Mouse (Mus musculus): ENCODE measurements around the gene Nrp1. TPM values are rescaled to one million over a fixed set of nuclear protein-coding genes. Genes with fewer than 3 reads are reported as not detected.

The Nrp1 gene
- 8.6 and 8.7 TPM in 2 replicates for polyA plus RNA-seq (2015; fragmentation: Nextera tagmentation; extraction: Ambion mirVana)

DNA sequence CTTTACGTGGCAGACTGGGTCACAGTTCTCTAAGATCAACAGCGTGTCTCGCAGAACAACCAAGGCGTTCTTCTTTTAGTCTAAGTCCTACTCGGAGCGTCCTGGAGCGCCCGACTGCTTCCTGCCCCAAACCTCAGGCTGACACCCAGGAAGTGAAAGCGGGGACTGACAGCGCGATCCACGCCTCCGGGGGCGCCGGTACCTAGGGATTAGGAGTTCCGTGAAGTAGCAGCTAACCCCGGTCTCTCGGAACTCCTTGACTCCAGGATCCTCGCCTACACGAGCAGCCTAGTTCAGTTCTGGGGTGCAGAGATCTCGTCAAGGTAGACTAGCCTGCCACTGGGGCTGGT is at the start of gene Nrp1:
Nrp1 (plus strand) TSS at position 199 of the 350 bp plus-strand sequence.
- Histone ChIP-seq H3K9me3 (ENCODE audit: low read length) (no peaks in the 10 kb centered on the region), H3K27me3 (ENCODE audit: insufficient read depth, low read length) (peaks cover 22% of the 10 kb centered on the region), H3K9ac (replicated peaks) (peak within 1 kb of the TSS; percentile 55), H3K4me2 (ENCODE audit: low read depth, low read length) (peak within 1 kb of the TSS; percentile 86), H3K36me3 (replicated peaks; ENCODE audit: insufficient read depth, low read length) (no peaks in the 10 kb centered on the region), H3K4me1 (ENCODE audit: insufficient read depth) (peaks cover 6% of the 10 kb centered on the region; the same call in 1 of the 2 replicates), H3K4me3 (ENCODE audit: low read depth, low read length) (peak within 1 kb of the TSS; percentile 52), H3K27ac (ENCODE audit: low read depth) (peak within 1 kb of the TSS; percentile 72)
- TF ChIP-seq CTCF (IDR thresholded peaks at IDR 0.05; ENCODE audit: low read depth) (no peak), EP300 (IDR thresholded peaks at IDR 0.05; ENCODE audit: low read depth) (no peak)
- WGBS (ENCODE audit: insufficient replicate concordance): under 1% methylated on average over 21 of the region's 21 CpGs
- DNase-seq: no peak
- no peak for ATAC-seq

DNA sequence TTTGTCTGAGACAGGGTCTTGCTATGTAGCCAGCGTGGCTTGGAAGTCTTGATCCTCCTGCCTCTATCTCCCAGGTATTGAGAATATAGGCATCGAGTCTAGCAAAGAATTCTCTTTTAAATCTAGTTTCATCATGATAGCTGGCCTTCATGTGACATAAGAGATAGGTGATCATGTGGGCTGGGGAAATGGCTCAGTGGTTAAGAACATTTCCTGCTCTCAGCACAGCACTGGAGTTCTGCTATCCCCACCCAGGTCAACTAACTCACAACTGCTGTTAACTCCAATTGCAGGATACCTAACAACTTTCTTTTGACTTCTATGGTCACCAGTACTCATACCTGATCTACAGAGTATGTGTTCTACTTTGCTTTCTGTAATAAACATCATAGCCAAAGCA is 37.6 kb upstream of the Nrp1 start:
- DNase-seq: no peak
- H3K36me3 ChIP-seq (replicated peaks; ENCODE audit: insufficient read depth, low read length): no peaks in the 10 kb centered on the region
- H3K4me2 ChIP-seq (ENCODE audit: low read depth, low read length): no peak overlapping the region
- H3K4me1 ChIP-seq (ENCODE audit: insufficient read depth): no peaks in the 10 kb centered on the region
- no peaks in the 10 kb centered on the region for H3K9me3 ChIP-seq (ENCODE audit: low read length)
- no peak overlapping the region for H3K27ac ChIP-seq (ENCODE audit: low read depth)
- no peak overlapping the region for H3K4me3 ChIP-seq (ENCODE audit: low read depth, low read length)
- ATAC-seq: no peak
- H3K9ac ChIP-seq (replicated peaks): no peak overlapping the region
- TF ChIP-seq EP300 (IDR thresholded peaks at IDR 0.05; ENCODE audit: low read depth): no peak
- no peak for TF ChIP-seq CTCF (IDR thresholded peaks at IDR 0.05; ENCODE audit: low read depth)
- H3K27me3 ChIP-seq (ENCODE audit: insufficient read depth, low read length): no peaks in the 10 kb centered on the region
- WGBS (ENCODE audit: insufficient replicate concordance): 54% methylated on average over 2 of the region's 2 CpGs

DNA sequence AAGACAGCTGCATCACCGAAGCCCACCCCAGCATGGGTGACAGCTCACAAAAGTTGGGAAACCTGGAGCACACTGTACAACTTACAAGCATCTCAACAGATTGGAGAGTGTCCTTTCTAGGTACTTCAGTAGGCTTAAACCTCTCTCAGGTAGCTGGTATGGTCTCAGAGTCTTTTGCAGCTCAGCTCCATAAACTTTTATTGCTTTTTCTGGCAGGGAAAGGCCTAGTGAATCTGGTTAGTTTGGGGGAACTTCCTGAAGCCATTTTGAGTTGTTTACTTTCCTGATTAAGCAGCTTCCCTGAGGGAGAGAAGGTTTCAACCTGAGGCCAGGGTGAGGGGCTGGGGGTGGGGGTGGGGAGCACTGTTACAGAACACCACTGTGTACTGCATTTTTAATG is 31.1 kb upstream of the Nrp1 start:
- H3K36me3 ChIP-seq (replicated peaks; ENCODE audit: insufficient read depth, low read length): no peaks in the 10 kb centered on the region
- no peak for DNase-seq
- no peak overlapping the region for H3K4me3 ChIP-seq (ENCODE audit: low read depth, low read length)
- H3K4me1 ChIP-seq (ENCODE audit: insufficient read depth): no peaks in the 10 kb centered on the region
- TF ChIP-seq CTCF (IDR thresholded peaks at IDR 0.05; ENCODE audit: low read depth) (no peak), EP300 (IDR thresholded peaks at IDR 0.05; ENCODE audit: low read depth) (no peak)
- ATAC-seq: no peak
- H3K27ac ChIP-seq (ENCODE audit: low read depth): no peak overlapping the region
- no peaks in the 10 kb centered on the region for H3K27me3 ChIP-seq (ENCODE audit: insufficient read depth, low read length)
- no peak overlapping the region for H3K9ac ChIP-seq (replicated peaks)
- WGBS (ENCODE audit: insufficient replicate concordance): 72% methylated on average over 1 of the region's 1 CpGs
- H3K9me3 ChIP-seq (ENCODE audit: low read length): no peaks in the 10 kb centered on the region
- H3K4me2 ChIP-seq (ENCODE audit: low read depth, low read length): no peak overlapping the region

DNA sequence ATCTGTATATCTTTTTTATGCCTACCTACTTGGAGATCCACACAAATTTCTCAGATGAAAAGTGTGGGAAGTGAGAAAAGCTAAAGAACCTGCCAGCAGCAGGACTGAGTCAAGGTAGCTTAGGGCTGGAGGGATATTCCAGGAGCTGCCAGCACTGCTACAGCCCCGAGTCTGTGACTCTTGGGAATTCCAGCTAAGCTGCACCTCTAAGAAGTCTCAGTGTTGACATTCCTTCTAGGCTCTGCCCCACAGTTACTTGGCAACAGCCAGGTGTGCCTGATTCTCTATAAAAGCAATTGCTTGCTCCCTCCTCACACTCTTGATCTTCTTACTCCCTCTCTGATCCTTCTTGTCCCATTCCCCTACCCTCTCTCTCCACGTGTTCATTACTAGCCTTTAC is 30.5 kb upstream of the Nrp1 start:
- no peaks in the 10 kb centered on the region for H3K27me3 ChIP-seq (ENCODE audit: insufficient read depth, low read length)
- DNase-seq (no peak), ATAC-seq (no peak)
- no peak overlapping the region for H3K4me3 ChIP-seq (ENCODE audit: low read depth, low read length)
- H3K4me2 ChIP-seq (ENCODE audit: low read depth, low read length): no peak overlapping the region
- 24% methylated on average over 2 of the region's 2 CpGs for WGBS (ENCODE audit: insufficient replicate concordance)
- H3K4me1 ChIP-seq (ENCODE audit: insufficient read depth): no peaks in the 10 kb centered on the region
- no peak overlapping the region for H3K27ac ChIP-seq (ENCODE audit: low read depth)
- H3K36me3 ChIP-seq (replicated peaks; ENCODE audit: insufficient read depth, low read length): no peaks in the 10 kb centered on the region
- no peak overlapping the region for H3K9ac ChIP-seq (replicated peaks)
- TF ChIP-seq CTCF (IDR thresholded peaks at IDR 0.05; ENCODE audit: low read depth): no peak
- TF ChIP-seq EP300 (IDR thresholded peaks at IDR 0.05; ENCODE audit: low read depth): no peak
- H3K9me3 ChIP-seq (ENCODE audit: low read length): no peaks in the 10 kb centered on the region

DNA sequence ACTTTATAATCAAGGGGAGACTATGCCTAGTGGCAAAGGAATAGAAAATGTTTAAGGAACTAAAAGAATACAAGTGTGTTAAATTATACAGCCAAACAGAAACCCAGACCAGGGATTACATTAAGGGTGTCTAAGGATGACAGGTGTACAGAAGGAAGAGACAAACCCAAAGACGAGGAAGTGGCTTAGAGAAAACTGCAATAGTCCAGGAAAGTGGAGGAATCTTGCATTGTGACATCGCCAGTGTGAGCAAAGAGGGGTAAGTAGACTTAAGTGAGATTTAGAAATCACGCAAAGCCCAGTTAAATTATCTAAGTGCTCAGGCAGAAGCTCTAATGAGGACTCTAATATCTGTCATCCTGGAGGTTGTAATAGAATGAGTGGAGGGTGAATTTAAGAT is 28.9 kb upstream of the Nrp1 start:
- DNase-seq (no peak), ATAC-seq (no peak)
- no peaks in the 10 kb centered on the region for H3K36me3 ChIP-seq (replicated peaks; ENCODE audit: insufficient read depth, low read length)
- no peak overlapping the region for H3K4me2 ChIP-seq (ENCODE audit: low read depth, low read length)
- no peaks in the 10 kb centered on the region for H3K4me1 ChIP-seq (ENCODE audit: insufficient read depth)
- H3K27me3 ChIP-seq (ENCODE audit: insufficient read depth, low read length): no peaks in the 10 kb centered on the region
- H3K27ac ChIP-seq (ENCODE audit: low read depth): no peak overlapping the region
- H3K9ac ChIP-seq (replicated peaks): no peak overlapping the region
- no peaks in the 10 kb centered on the region for H3K9me3 ChIP-seq (ENCODE audit: low read length)
- TF ChIP-seq CTCF (IDR thresholded peaks at IDR 0.05; ENCODE audit: low read depth): no peak
- TF ChIP-seq EP300 (IDR thresholded peaks at IDR 0.05; ENCODE audit: low read depth): no peak
- no peak overlapping the region for H3K4me3 ChIP-seq (ENCODE audit: low read depth, low read length)
- 70% methylated on average over 3 of the region's 3 CpGs for WGBS (ENCODE audit: insufficient replicate concordance)

DNA sequence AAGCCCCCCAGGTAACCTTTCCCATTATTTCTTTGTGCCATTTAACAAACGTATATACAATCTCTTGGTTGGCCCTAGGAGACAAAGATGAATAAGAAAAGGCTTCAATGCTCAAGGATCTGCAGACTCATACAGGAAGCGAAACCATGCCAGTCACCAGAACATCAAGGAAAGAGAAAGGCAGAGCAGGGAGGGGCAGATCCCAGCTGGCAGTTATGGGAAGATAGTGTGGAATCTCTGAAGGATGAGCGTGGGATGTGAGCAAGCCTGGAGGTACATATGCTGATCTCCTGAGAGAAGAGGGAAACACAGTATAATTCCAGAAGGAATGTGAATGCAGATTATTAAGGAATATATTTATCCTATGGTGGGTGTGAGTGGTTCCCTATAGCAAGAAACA is 22.4 kb upstream of the Nrp1 start:
- ATAC-seq: no peak
- WGBS (ENCODE audit: insufficient replicate concordance): 78% methylated on average over 3 of the region's 3 CpGs

DNA sequence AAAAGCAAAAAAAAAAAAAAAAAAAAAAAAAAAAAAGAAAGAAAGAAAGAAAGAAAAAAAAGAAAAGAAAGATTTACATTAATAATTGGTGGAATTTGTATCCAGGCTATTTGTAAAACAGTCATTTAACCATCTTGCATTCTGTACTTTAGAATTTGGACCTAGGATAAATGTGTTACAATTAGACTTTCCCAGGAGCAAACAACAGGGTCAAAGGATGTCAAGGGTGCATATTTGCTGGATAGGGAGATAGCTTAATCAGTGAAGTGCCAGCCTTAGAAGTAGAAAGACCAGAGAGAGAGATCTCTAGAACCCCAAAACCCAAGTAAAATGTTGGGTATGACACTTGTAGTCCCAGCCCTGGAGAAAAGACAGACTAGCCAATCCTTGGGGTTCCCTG is 19.5 kb upstream of the Nrp1 start:
- Histone ChIP-seq H3K4me2 (ENCODE audit: low read depth, low read length) (no peak overlapping the region), H3K36me3 (replicated peaks; ENCODE audit: insufficient read depth, low read length) (no peaks in the 10 kb centered on the region), H3K9me3 (ENCODE audit: low read length) (no peaks in the 10 kb centered on the region), H3K27me3 (ENCODE audit: insufficient read depth, low read length) (no peaks in the 10 kb centered on the region), H3K4me1 (ENCODE audit: insufficient read depth) (no peaks in the 10 kb centered on the region), H3K27ac (ENCODE audit: low read depth) (no peak overlapping the region), H3K4me3 (ENCODE audit: low read depth, low read length) (no peak overlapping the region), H3K9ac (replicated peaks) (no peak overlapping the region)
- ATAC-seq (no peak), DNase-seq (no peak)
- no peak for TF ChIP-seq CTCF (IDR thresholded peaks at IDR 0.05; ENCODE audit: low read depth)
- no peak for TF ChIP-seq EP300 (IDR thresholded peaks at IDR 0.05; ENCODE audit: low read depth)

More for the DNA sequence above, 22.4 kb upstream of the Nrp1 start:
- H3K27me3 ChIP-seq (ENCODE audit: insufficient read depth, low read length): no peaks in the 10 kb centered on the region
- H3K4me1 ChIP-seq (ENCODE audit: insufficient read depth): no peaks in the 10 kb centered on the region
- TF ChIP-seq EP300 (IDR thresholded peaks at IDR 0.05; ENCODE audit: low read depth) (no peak), CTCF (IDR thresholded peaks at IDR 0.05; ENCODE audit: low read depth) (no peak)
- no peak overlapping the region for H3K27ac ChIP-seq (ENCODE audit: low read depth)
- no peaks in the 10 kb centered on the region for H3K36me3 ChIP-seq (replicated peaks; ENCODE audit: insufficient read depth, low read length)
- no peak overlapping the region for H3K9ac ChIP-seq (replicated peaks)
- no peak overlapping the region for H3K4me3 ChIP-seq (ENCODE audit: low read depth, low read length)
- H3K9me3 ChIP-seq (ENCODE audit: low read length): no peaks in the 10 kb centered on the region
- no peak overlapping the region for H3K4me2 ChIP-seq (ENCODE audit: low read depth, low read length)
- DNase-seq: no peak

Measured in liver, postnatal 0 days (tissue).